Mouse (Mus musculus): ENCODE data around the gene Rp2. TPM values are rescaled to one million over a fixed set of nuclear protein-coding genes. Genes with fewer than 3 reads are reported as not detected.
"Not testable (repeated sequence)": the region's sequence is repeated elsewhere in the genome, so short reads cannot be mapped to it uniquely, and the experiment has no call there.

The Rp2 gene
- total RNA-seq (2014; rRNA removed): 14.5 and 16.3 TPM in 2 replicates
- polyA plus RNA-seq (2015; fragmentation: Nextera tagmentation; extraction: Ambion mirVana): 8.4 and 8.6 TPM in 2 replicates

- Histone ChIP-seq H3K9ac (replicated peaks; ENCODE audit: low read length, poor library complexity, severe bottlenecking) (peak within 1 kb of the TSS; percentile 61), H3K27ac (ENCODE audit: low read depth, low read length) (no peak within 1 kb of the TSS), H3K4me3 (ENCODE audit: low read depth, low read length) (peak within 1 kb of the TSS; percentile 59), H3K4me2 (ENCODE audit: low read depth, low read length, poor library complexity, severe bottlenecking) (peak within 1 kb of the TSS; percentile 53), H3K36me3 (ENCODE audit: insufficient read depth, low read length) (no peaks in the 10 kb centered on the region), H3K27me3 (ENCODE audit: insufficient read depth, low read length) (no peaks in the 10 kb centered on the region), H3K4me1 (ENCODE audit: insufficient read depth, low read length) (no peaks in the 10 kb centered on the region), H3K9me3 (ENCODE audit: low read length) (no peaks in the 10 kb centered on the region)
- 15% methylated on average over 35 of the region's 35 CpGs for WGBS
- DNase-seq (ENCODE audit: low spot score): peak; percentile 91
- peak; percentile 100 for ATAC-seq (ENCODE audit: low FRiP score)
- TF ChIP-seq CTCF (IDR thresholded peaks at IDR 0.05): no peak
These were observed at the start of gene Rp2 for GRCm38 (mm10) chrX:20364391-20365365. Rp2 (plus strand) TSS chrX:20364481.

- Histone ChIP-seq H3K9me3 (ENCODE audit: low read length) (no peaks in the 10 kb centered on the region), H3K4me2 (ENCODE audit: low read depth, low read length, poor library complexity, severe bottlenecking) (no peak overlapping the region), H3K4me3 (ENCODE audit: low read depth, low read length) (no peak overlapping the region), H3K9ac (replicated peaks; ENCODE audit: low read length, poor library complexity, severe bottlenecking) (no peak overlapping the region), H3K36me3 (ENCODE audit: insufficient read depth, low read length) (no peaks in the 10 kb centered on the region), H3K27me3 (ENCODE audit: insufficient read depth, low read length) (no peaks in the 10 kb centered on the region), H3K4me1 (ENCODE audit: insufficient read depth, low read length) (no peaks in the 10 kb centered on the region), H3K27ac (ENCODE audit: low read depth, low read length) (no peak overlapping the region)
- ATAC-seq (ENCODE audit: low FRiP score): no peak
- no peak for TF ChIP-seq CTCF (IDR thresholded peaks at IDR 0.05)
- 52% methylated on average over 1 of the region's 1 CpGs for WGBS
- DNase-seq (ENCODE audit: low spot score): peak; percentile 2
These were observed 31.5 kb upstream of the Rp2 start for GRCm38 (mm10) chrX:20332756-20333155.

GRCm38 (mm10) chrX:20335722-20336121 lies 28.6 kb upstream of the Rp2 start:
- DNase-seq (ENCODE audit: low spot score) (peak; percentile 69), ATAC-seq (ENCODE audit: low FRiP score) (no peak)
- TF ChIP-seq CTCF (IDR thresholded peaks at IDR 0.05): peak; percentile 76
- no peaks in the 10 kb centered on the region for H3K9me3 ChIP-seq (ENCODE audit: low read length)
- no peak overlapping the region for H3K27ac ChIP-seq (ENCODE audit: low read depth, low read length)
- H3K4me3 ChIP-seq (ENCODE audit: low read depth, low read length): no peak overlapping the region
- H3K4me1 ChIP-seq (ENCODE audit: insufficient read depth, low read length): no peaks in the 10 kb centered on the region
- H3K36me3 ChIP-seq (ENCODE audit: insufficient read depth, low read length): no peaks in the 10 kb centered on the region
- H3K4me2 ChIP-seq (ENCODE audit: low read depth, low read length, poor library complexity, severe bottlenecking): no peak overlapping the region
- 22% methylated on average over 2 of the region's 2 CpGs for WGBS
- no peak overlapping the region for H3K9ac ChIP-seq (replicated peaks; ENCODE audit: low read length, poor library complexity, severe bottlenecking)
- no peaks in the 10 kb centered on the region for H3K27me3 ChIP-seq (ENCODE audit: insufficient read depth, low read length)

- H3K36me3 ChIP-seq (ENCODE audit: insufficient read depth, low read length): no peaks in the 10 kb centered on the region
- DNase-seq (ENCODE audit: low spot score) (no peak), ATAC-seq (ENCODE audit: low FRiP score) (no peak)
- H3K9ac ChIP-seq (replicated peaks; ENCODE audit: low read length, poor library complexity, severe bottlenecking): no peak overlapping the region
- no peaks in the 10 kb centered on the region for H3K27me3 ChIP-seq (ENCODE audit: insufficient read depth, low read length)
- no peak overlapping the region for H3K27ac ChIP-seq (ENCODE audit: low read depth, low read length)
- H3K4me1 ChIP-seq (ENCODE audit: insufficient read depth, low read length): no peaks in the 10 kb centered on the region
- no peak for TF ChIP-seq CTCF (IDR thresholded peaks at IDR 0.05)
- no peak overlapping the region for H3K4me2 ChIP-seq (ENCODE audit: low read depth, low read length, poor library complexity, severe bottlenecking)
- no peak overlapping the region for H3K4me3 ChIP-seq (ENCODE audit: low read depth, low read length)
- H3K9me3 ChIP-seq (ENCODE audit: low read length): no peaks in the 10 kb centered on the region
These were observed 19.3 kb upstream of the Rp2 start for GRCm38 (mm10) chrX:20344980-20345379.

GRCm38 (mm10) chrX:20346355-20346754 lies 17.9 kb upstream of the Rp2 start:
- Histone ChIP-seq H3K9me3 (ENCODE audit: low read length) (no peaks in the 10 kb centered on the region), H3K36me3 (ENCODE audit: insufficient read depth, low read length) (no peaks in the 10 kb centered on the region), H3K9ac (replicated peaks; ENCODE audit: low read length, poor library complexity, severe bottlenecking) (no peak overlapping the region), H3K27ac (ENCODE audit: low read depth, low read length) (no peak overlapping the region), H3K27me3 (ENCODE audit: insufficient read depth, low read length) (no peaks in the 10 kb centered on the region), H3K4me3 (ENCODE audit: low read depth, low read length) (no peak overlapping the region), H3K4me1 (ENCODE audit: insufficient read depth, low read length) (no peaks in the 10 kb centered on the region), H3K4me2 (ENCODE audit: low read depth, low read length, poor library complexity, severe bottlenecking) (no peak overlapping the region)
- no peak for TF ChIP-seq CTCF (IDR thresholded peaks at IDR 0.05)
- WGBS: 65% methylated on average over 3 of the region's 3 CpGs
- DNase-seq (ENCODE audit: low spot score): no peak
- no peak for ATAC-seq (ENCODE audit: low FRiP score)

GRCm38 (mm10) chrX:20350241-20350640 lies 14.0 kb upstream of the Rp2 start:
- H3K36me3 ChIP-seq (ENCODE audit: insufficient read depth, low read length); H3K27ac ChIP-seq (ENCODE audit: low read depth, low read length); H3K27me3 ChIP-seq (ENCODE audit: insufficient read depth, low read length); H3K9me3 ChIP-seq (ENCODE audit: low read length); H3K4me2 ChIP-seq (ENCODE audit: low read depth, low read length, poor library complexity, severe bottlenecking); H3K9ac ChIP-seq (replicated peaks; ENCODE audit: low read length, poor library complexity, severe bottlenecking); DNase-seq (ENCODE audit: low spot score); H3K4me3 ChIP-seq (ENCODE audit: low read depth, low read length); ATAC-seq (ENCODE audit: low FRiP score); H3K4me1 ChIP-seq (ENCODE audit: insufficient read depth, low read length): not testable (repeated sequence)
- 90% methylated on average over 3 of the region's 4 CpGs for WGBS
